Mouse (Mus musculus): ENCODE measurements around the gene Grem1.

Grem1 gene

DNA sequence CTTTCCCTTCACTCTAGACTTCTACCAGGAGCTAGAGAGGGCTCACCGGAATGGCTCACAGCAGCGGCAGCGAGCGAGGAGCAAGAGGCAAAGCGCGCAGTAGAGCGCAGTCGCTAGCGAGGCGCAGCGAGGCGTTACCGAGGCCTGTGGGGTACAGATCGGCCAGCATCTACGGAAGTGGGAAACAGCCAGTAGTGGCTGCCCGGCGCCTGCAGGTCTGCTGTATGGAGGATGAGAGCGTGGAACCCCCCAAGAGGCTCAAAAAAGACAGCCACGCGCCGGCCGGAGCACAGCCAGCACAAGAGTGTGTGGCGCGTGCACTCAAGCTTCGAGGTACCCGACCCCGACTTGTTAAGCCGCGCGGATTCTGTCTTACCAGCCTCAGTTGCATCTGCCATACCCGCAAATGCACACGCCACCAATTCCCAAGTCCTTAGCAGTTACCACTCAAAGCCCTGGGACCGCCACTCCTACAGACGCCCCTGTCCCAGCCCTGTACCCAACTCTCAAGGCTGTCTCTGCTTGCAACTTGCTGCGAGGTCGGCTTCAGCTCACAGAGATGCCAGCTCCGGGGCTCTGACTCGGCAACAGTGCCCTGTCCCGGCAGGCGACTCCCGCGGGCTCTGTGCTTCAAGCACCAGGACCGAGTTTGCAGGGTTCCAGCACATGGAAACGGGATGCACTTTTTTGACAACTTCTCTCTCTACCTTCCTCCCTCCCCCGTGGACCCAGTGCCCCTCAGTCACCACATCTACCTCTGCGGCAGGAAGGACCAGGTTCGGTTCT lies 728 bp downstream of the Grem1 start:
- peak; percentile 40 for DNase-seq

DNA sequence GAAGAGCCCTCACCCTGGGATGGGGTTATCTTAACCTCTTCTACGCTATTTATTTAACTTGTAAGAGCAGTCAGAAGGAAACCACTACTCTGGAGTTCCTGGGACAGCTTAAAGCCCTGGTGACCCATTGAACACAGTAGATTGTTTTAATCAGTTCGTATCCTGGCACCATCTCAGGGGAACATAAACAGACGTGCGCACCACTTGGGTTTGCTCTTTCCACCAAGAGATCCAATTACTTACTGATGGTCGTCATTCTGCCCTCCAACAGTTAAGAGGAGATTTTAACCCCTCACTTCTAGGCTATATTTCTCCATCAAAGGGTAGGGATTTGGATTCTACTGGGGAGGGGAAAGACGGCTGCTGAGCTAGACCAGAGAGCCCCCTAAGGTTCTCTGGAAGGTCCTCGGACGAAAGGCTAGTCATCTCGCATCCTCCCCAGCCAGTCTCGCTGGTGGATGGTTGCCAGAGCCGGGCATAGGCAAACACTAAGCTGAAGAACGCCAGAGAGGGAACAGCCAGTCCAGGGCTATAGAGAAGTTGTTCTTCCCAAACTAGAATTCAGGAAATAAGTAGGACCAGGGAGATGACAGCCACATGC lies 1.4 kb downstream of the Grem1 start:
- DNase-seq = peak; percentile 42

DNA sequence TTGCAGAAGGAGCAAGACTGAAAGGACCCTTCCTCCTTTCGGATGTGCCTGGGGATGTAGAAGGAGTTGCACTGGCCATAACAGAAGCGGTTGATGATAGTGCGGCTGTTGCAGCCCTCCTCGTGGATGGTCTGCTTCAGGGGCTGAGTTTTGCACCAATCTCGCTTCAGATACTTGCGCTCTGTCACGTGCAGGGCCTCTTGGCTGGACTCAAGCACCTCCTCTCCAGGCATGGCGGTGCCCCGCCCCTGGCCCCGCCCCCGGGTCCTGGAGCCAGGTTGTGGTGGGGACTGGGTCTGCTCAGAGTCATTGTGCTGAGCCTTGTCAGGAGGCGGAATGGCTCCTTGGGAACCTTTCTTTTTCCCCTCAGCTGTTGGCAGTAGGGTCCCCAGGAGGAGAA lies 8.7 kb downstream of the Grem1 start:
- no peak for DNase-seq

DNA sequence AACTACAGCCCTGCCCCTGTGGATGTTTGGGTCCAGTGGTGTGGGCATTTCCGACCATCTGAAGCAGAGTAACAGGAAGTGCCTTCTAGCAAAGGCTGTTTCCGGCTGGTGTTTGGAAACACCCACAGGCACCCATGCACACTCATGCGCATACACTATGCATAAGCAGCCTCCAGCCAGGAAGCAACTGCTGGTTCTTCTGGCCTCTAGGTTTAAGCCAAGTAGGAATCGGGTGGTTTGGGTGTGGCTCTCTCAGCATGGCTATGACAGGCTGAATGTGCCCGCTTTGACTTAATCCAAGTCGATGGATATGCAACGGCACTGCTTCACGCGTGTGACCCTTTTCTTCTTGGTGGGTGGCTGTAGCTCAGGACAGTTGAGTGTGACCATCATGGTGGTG lies 9.1 kb downstream of the Grem1 start:
- no peak for DNase-seq

DNA sequence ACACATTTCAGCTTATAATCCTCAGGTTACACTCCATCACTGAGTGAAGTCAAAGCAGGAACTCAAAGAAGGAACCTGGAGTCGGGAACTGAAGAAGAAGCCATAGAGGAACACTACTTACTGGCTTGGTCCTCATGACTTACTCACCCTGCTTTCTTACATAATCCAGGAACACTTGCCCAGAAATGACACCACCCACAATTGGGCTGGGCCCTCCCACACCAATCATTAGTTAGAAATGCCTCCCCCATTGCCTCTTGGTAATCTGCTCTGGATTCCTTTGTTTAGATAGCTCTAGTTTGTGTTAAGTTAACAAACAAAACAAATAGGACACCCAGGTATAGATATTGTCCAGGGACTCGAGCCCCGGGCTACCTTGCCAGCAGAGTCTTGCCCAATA lies 29.9 kb downstream of the Grem1 start:
- DNase-seq = no peak

DNA sequence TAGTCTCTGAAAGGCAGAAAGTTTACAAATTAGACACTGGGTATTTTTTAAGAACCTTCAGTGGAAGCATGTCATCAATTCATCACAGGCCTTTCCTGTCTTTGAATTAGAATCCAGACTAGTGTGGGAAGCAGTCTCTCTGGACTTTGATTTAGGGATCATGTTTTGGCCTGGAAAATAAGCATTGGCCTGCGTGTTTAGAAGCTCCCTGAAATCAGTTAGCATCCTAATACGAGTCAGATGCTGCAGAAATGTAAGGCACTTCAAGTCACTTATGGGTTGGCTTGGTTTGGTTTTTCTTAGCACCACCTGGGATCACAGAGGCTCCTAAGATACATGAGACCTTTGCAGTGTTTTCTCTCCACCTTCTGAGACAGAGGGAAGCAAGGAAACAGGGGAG lies 43.6 kb downstream of the Grem1 start:
- no peak for DNase-seq

DNA sequence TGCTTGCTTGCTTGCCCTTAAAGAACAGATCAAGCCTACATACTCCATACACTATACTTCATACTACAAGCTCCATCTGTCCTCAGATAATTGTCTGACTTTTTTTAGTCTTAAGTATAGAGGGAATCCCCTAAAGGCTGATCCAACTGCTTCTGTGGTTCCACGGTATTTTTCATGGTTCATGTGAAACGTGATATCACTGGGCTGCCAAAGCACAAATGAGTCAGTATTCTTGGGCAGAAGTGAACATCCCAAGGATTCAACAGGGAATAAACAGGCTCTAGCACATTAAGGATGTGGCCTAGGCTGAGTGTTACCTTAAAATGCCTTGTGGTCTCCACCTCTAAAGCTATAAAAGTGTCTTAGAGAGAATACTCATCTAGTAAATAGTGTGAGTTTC lies 45.0 kb downstream of the Grem1 start:
- DNase-seq = no peak

DNA sequence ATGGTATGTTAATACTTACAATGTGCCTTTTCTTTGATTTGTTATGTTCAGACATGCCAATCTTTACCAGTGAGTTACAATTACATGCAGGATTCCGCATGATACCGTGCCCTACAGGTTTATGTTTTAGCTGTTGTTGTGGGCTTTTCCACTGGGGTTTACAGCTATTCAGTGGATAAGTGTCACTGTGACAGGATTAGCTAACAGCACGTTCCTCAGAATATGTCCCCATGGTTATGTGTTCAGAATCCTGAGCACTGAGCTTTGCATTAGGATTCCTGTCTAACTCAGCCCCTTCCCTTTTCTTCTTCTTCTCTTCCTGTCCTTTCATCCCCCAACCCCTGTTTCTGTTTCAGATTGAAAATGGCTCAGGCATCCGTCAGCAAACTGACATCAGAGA lies 50.9 kb downstream of the Grem1 start:
- no peak for DNase-seq

DNA sequence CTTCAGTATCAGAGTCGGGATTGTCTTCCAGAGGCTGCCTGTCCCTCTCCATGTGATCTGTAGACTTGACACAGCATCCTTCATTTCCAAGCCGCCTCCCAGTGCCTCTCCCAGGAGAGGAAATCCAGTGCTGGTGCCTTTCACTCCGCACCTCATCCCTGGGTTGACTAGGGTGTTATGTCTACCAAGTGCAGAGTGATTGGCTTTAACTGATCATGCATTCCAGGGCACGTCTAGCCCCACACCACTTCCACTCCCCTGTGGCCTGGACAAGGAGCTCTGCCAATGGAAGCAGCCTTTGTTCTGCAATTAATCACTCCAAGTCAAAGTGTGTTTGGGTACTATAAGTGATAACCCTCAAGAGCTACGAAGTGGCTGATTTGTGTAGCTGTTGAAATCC lies 56.9 kb downstream of the Grem1 start:
- DNase-seq = no peak

DNA sequence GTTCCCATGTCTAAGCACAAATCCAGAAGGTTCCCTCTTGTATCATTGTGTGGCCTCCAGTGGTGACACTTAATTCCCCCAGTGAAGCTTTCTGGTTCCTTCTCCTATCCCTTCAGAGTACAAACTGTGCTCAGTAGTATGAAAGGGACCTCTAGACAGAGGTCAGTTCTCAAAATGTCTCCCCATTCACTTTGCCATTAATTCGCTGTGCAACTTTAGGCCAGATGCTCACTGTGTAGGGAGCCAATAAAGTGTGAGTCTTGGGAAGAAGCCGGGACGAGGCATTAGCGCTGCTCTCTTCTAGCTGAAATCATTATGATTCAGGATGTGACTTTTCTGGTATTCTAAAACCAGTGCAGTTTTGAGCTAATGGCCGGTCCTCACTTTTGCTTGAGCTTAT lies 61.8 kb downstream of the Grem1 start:
- no peak for DNase-seq

DNA sequence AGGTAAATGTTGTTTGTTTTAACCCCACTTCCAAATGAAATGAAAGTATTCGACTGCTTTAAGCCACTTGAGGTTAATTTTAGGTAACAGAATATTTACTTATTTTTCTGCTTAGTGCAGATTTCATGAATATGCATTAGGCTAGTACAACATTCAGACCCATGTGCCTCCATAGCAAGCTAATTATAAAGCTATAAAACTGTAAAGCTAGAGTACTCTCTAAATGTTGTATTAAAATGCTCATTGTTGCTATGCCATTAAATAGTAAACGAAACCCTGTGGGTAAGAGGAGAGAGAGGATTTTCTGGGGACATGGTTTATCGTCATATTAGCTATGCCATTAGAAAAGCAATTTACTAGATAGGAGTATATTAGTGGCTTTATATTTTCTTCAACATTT lies 62.2 kb downstream of the Grem1 start:
- DNase-seq = no peak

Data from right cerebral cortex, postnatal 4 days (tissue).